Comparison of ENCODE assay signal across 15 mouse cellular contexts in genomic region chr7:109588145-109588544, GRCm38 (mm10).
DNase-seq lines count a peak whose midpoint lies in the region; ATAC-seq and TF ChIP-seq lines count a peak whose summit lies in the region.
"Had no signal": no experiment of that assay in that cellular context is flagged by ENCODE, and none has a peak within 500 bp of the region (broad histone marks: within the 10 kb centered on the region; RNA-seq: fewer than 3 reads in every experiment).

No protein-coding gene starts in this region.

- H3K36me3 ChIP-seq in heart, embryonic 11.5 days (ENCODE audit: control insufficient read depth, insufficient read depth, low read length), result no peaks in the 10 kb centered on the region
- no peaks in the 10 kb centered on the region for H3K36me3 ChIP-seq in testis, adult 2 months (ENCODE audit: control insufficient read depth, insufficient read depth, low read length)
- no peaks in the 10 kb centered on the region for H3K36me3 ChIP-seq in liver, embryonic 13.5 days
- no peaks in the 10 kb centered on the region for H3K36me3 ChIP-seq in stomach, postnatal 0 days (ENCODE audit: control insufficient read depth, insufficient read depth, low read length)
- H3K36me3 ChIP-seq: hindbrain, embryonic 13.5 days; midbrain, embryonic 12.5 days had no signal

- WGBS in heart, embryonic 11.5 days (ENCODE audit: insufficient replicate concordance), result 39% methylated on average over 8 of the region's 8 CpGs
- 30% methylated on average over 8 of the region's 8 CpGs for WGBS in liver, embryonic 13.5 days (ENCODE audit: insufficient replicate concordance)
- WGBS in stomach, postnatal 0 days, result 67% methylated on average over 8 of the region's 8 CpGs

- no peak overlapping the region for H3K4me3 ChIP-seq in heart, embryonic 11.5 days (ENCODE audit: low read depth, low read length)
- H3K4me3 ChIP-seq in testis, adult 2 months (ENCODE audit: control insufficient read depth, low read depth, low read length), result no peak overlapping the region
- no peak overlapping the region for H3K4me3 ChIP-seq in liver, embryonic 13.5 days (replicated peaks)
- H3K4me3 ChIP-seq in stomach, postnatal 0 days (ENCODE audit: low read depth, low read length), result no peak overlapping the region
- H3K4me3 ChIP-seq: hindbrain, embryonic 13.5 days; midbrain, embryonic 12.5 days had no signal

- no peak overlapping the region for H3K9ac ChIP-seq in heart, embryonic 11.5 days (ENCODE audit: low read depth, low read length)
- H3K9ac ChIP-seq in liver, embryonic 13.5 days, result peak overlapping the region; percentile 51
- no peak overlapping the region for H3K9ac ChIP-seq in stomach, postnatal 0 days (ENCODE audit: low read length)
- H3K9ac ChIP-seq: hindbrain, embryonic 13.5 days; midbrain, embryonic 12.5 days had no signal

- H3K4me2 ChIP-seq in heart, embryonic 11.5 days, result no peak overlapping the region
- peak overlapping the region; percentile 23; the same call in 1 of the 2 replicates for H3K4me2 ChIP-seq in liver, embryonic 13.5 days
- H3K4me2 ChIP-seq in stomach, postnatal 0 days (replicated peaks; ENCODE audit: low read depth), result no peak overlapping the region
- H3K4me2 ChIP-seq: hindbrain, embryonic 13.5 days; midbrain, embryonic 12.5 days had no signal

- no peaks in the 10 kb centered on the region for H3K9me3 ChIP-seq in heart, embryonic 11.5 days (replicated peaks; ENCODE audit: control insufficient read depth, low read length)
- no peaks in the 10 kb centered on the region for H3K9me3 ChIP-seq in liver, embryonic 13.5 days (replicated peaks)
- no peaks in the 10 kb centered on the region for H3K9me3 ChIP-seq in stomach, postnatal 0 days (ENCODE audit: control insufficient read depth, low read length)
- H3K9me3 ChIP-seq: hindbrain, embryonic 13.5 days; midbrain, embryonic 12.5 days had no signal

- no peak for TF ChIP-seq CTCF in testis, adult 2 months (IDR thresholded peaks at IDR 0.05; ENCODE audit: control insufficient read depth, insufficient read depth, insufficient replicate concordance, low read depth, low read length)
- TF ChIP-seq CTCF in stomach, postnatal 0 days (IDR thresholded peaks at IDR 0.05; ENCODE audit: low read depth), result no peak

- DNase-seq in heart, adult 9 months (ENCODE audit: low spot score in 2 of 2), result no peak
- no peak for DNase-seq in testis, postnatal 14 days (ENCODE audit: low spot score)
- DNase-seq in liver, embryonic 13.5 days, result no peak
- no peak for DNase-seq in stomach, postnatal 0 days (ENCODE audit: low spot score)
- DNase-seq in MN1 (ENCODE audit: low spot score), result no peak
- DNase-seq: cerebellum, adult 2 months; gastrocnemius, postnatal 25 days; kidney, adult 11 months; kidney, postnatal 25 days; left cerebral cortex, postnatal 4 days; right cerebral cortex, postnatal 14 days had no signal

- H3K4me1 ChIP-seq in heart, embryonic 11.5 days (ENCODE audit: control insufficient read depth, insufficient read depth, low read length), result peaks cover 41% of the 10 kb centered on the region
- H3K4me1 ChIP-seq in testis, adult 2 months (ENCODE audit: control insufficient read depth, insufficient read depth, low read length), result peaks cover 8% of the 10 kb centered on the region
- H3K4me1 ChIP-seq in liver, embryonic 13.5 days (replicated peaks), result peaks cover 68% of the 10 kb centered on the region
- H3K4me1 ChIP-seq in stomach, postnatal 0 days (replicated peaks; ENCODE audit: control insufficient read depth, insufficient read depth), result peaks cover 19% of the 10 kb centered on the region

- H3K27me3 ChIP-seq in heart, embryonic 11.5 days (ENCODE audit: control insufficient read depth, insufficient read depth, low read length), result no peaks in the 10 kb centered on the region
- H3K27me3 ChIP-seq in testis, adult 2 months (ENCODE audit: control insufficient read depth, insufficient read depth, low read length), result no peaks in the 10 kb centered on the region
- H3K27me3 ChIP-seq in liver, embryonic 13.5 days, result no peaks in the 10 kb centered on the region
- no peaks in the 10 kb centered on the region for H3K27me3 ChIP-seq in stomach, postnatal 0 days (ENCODE audit: control insufficient read depth, insufficient read depth, low read length)
- H3K27me3 ChIP-seq: hindbrain, embryonic 13.5 days; midbrain, embryonic 12.5 days had no signal

- TF ChIP-seq POLR2A in testis, adult 2 months (IDR thresholded peaks at IDR 0.05; ENCODE audit: control insufficient read depth, low read depth, low read length), result no peak

- no peak for ATAC-seq in heart, embryonic 11.5 days (replicated peaks; ENCODE audit: insufficient number of reproducible peaks, low FRiP score, low TSS enrichment)
- no peak; the same call in 1 of the 2 replicates for ATAC-seq in liver, embryonic 13.5 days (ENCODE audit: low read depth)
- no peak for ATAC-seq in stomach, postnatal 0 days (ENCODE audit: low FRiP score, low TSS enrichment)

- H3K27ac ChIP-seq in heart, embryonic 11.5 days (ENCODE audit: low read depth, low read length), result peak overlapping the region; percentile 54; the same call in 1 of the 2 replicates
- H3K27ac ChIP-seq in testis, adult 2 months (ENCODE audit: control insufficient read depth, insufficient read depth, low read depth, low read length), result peak overlapping the region; percentile 32; the same call in 1 of the 2 replicates
- peak overlapping the region; percentile 62 for H3K27ac ChIP-seq in liver, embryonic 13.5 days
- 0 out of 2 replicates have a peak overlapping the region, but pooled peaks have one; percentile 18 for H3K27ac ChIP-seq in stomach, postnatal 0 days (replicated peaks)
- H3K27ac ChIP-seq: hindbrain, embryonic 13.5 days; midbrain, embryonic 12.5 days had no signal

- TF ChIP-seq EP300 in stomach, postnatal 0 days (optimal IDR thresholded peaks at IDR 0.05), result no peak
